Mouse (Mus musculus): ENCODE results near the gene Rnf167. TPM values are rescaled to one million over a fixed set of nuclear protein-coding genes. Genes with fewer than 3 reads are reported as not detected.

Rnf167 gene
- total and polyA plus RNA-seq, 3 experiments = 23.5 to 31.7 (median 25.5) TPM

DNA sequence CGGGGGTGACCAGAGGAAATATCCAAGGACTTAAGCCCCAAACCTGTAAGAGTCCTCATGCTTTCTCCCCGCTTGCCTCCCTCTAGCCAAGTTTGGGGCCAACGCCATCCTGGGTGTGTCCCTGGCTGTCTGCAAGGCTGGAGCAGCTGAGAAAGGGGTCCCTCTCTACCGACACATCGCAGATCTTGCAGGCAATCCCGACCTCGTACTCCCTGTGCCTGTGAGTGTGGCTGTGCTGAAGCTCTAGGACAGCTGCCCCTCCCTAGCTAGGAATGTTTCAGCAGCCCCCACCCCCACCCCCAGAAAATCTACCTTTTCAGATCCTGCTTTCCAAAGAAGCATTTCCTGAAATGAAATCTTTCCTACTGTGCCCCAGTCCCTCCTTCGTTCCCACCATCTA lies 11.9 kb downstream of the Rnf167 start:
- in situ Hi-C loops (cut with MboI; ENCODE audit: low pct_ligation_motif_present, low pct_unique_long_range_greater_than_20kb, low sequenced_read_pairs) (no loop called here), dilution Hi-C loops (cut with MboI; ENCODE audit: extremely low pct_ligation_motif_present, extremely low pct_unique_long_range_greater_than_20kb, low sequenced_read_pairs) (no loop called here)
- Histone ChIP-seq H3K4me2 (ENCODE audit: insufficient read depth, low read depth, poor library complexity, severe bottlenecking) (no peak overlapping the region), H3K27me3 (replicated peaks) (no peaks in the 10 kb centered on the region), H3K79me2 (replicated peaks; ENCODE audit: control insufficient read depth, extremely low read depth, insufficient read depth, poor library complexity, severe bottlenecking) (peaks cover 5% of the 10 kb centered on the region), H3K27ac (ENCODE audit: insufficient read depth, low read depth) (no peak overlapping the region), H3K36me3 (replicated peaks in 1 of 2; ENCODE audit: control insufficient read depth in 1 of 2, insufficient read depth in 1 of 2, low read length in 1 of 2) (peaks cover 23 to 54% of the 10 kb centered on the region in 2 experiments), H3K9me3 (replicated peaks; ENCODE audit: low read length) (no peaks in the 10 kb centered on the region), H3K4me1 (ENCODE audit: control insufficient read depth in 1 of 2, insufficient read depth in 2 of 2) (peaks cover 7 to 26% of the 10 kb centered on the region in 2 experiments), H3K9ac (ENCODE audit: insufficient read depth, low read depth) (no peak overlapping the region), H3K4me3 (replicated peaks in 1 of 3; ENCODE audit: low read depth in 2 of 3, low read length in 2 of 3, poor library complexity in 1 of 3) (no peak overlapping the region)
- TF ChIP-seq ZNF384 (IDR thresholded peaks at IDR 0.05; ENCODE audit: low read depth, low read length) = no peak
- DNase-seq (ENCODE audit: extremely low read depth) = no peak

DNA sequence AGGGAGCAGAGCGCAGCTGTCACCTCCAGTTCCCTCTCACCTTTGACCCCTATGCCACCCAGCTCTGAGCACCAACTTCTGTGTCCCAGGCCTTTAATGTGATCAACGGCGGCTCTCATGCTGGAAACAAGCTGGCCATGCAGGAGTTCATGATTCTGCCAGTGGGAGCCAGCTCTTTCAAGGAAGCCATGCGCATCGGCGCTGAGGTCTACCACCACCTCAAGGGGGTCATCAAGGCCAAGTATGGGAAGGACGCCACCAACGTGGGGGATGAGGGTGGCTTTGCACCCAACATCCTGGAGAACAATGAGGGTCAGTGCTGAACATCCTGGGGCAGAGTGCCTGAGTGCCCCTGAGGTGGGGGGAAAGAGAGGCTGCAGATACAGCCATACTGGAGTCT lies 13.5 kb downstream of the Rnf167 start:
- peaks cover 7 to 26% of the 10 kb centered on the region in 2 experiments for H3K4me1 ChIP-seq (ENCODE audit: control insufficient read depth in 1 of 2, insufficient read depth in 2 of 2)
- TF ChIP-seq MAFK (IDR thresholded peaks at IDR 0.05; ENCODE audit: insufficient replicate concordance, low read length) = no peak
- no peak for TF ChIP-seq SMC3 (IDR thresholded peaks at IDR 0.05; ENCODE audit: low read depth, low read length)
- no peak for TF ChIP-seq PAX5 (IDR thresholded peaks at IDR 0.05; ENCODE audit: low read length)
- TF ChIP-seq CTCF (conservative IDR thresholded peaks at IDR 0.05 in 1 of 2, IDR thresholded peaks at IDR 0.05 in 1 of 2; ENCODE audit: low read depth in 2 of 2, low read length in 2 of 2) = no peak
- no peak for TF ChIP-seq POLR2A (IDR thresholded peaks at IDR 0.05; ENCODE audit: low read depth, low read length)
- TF ChIP-seq MEF2A (IDR thresholded peaks at IDR 0.05; ENCODE audit: borderline replicate concordance, low read depth, low read length) = no peak
- no peak for TF ChIP-seq MAZ (IDR thresholded peaks at IDR 0.05; ENCODE audit: low read depth, low read length)
- TF ChIP-seq ELF1 (IDR thresholded peaks at IDR 0.05; ENCODE audit: low read depth, low read length) = no peak
- no peak for TF ChIP-seq EP300 (IDR thresholded peaks at IDR 0.05; ENCODE audit: low read length)
- TF ChIP-seq SIN3A (IDR thresholded peaks at IDR 0.05; ENCODE audit: low read length) = no peak
- TF ChIP-seq CHD2 (IDR thresholded peaks at IDR 0.05; ENCODE audit: low read length) = no peak
- TF ChIP-seq ZMIZ1 (IDR thresholded peaks at IDR 0.05; ENCODE audit: low read depth, low read length) = no peak
- no peak for TF ChIP-seq UBTF (IDR thresholded peaks at IDR 0.05; ENCODE audit: low read depth, low read length)
- TF ChIP-seq ZKSCAN1 (IDR thresholded peaks at IDR 0.05; ENCODE audit: borderline replicate concordance, low read depth, low read length) = no peak
- no peak for TF ChIP-seq JUN (IDR thresholded peaks at IDR 0.05; ENCODE audit: insufficient read depth, low read depth, low read length)
- no peak for TF ChIP-seq TCF12 (IDR thresholded peaks at IDR 0.05; ENCODE audit: low read depth, low read length)
- TF ChIP-seq RCOR1 (conservative IDR thresholded peaks at IDR 0.05; ENCODE audit: low read depth, low read length) = no peak
- no peak for TF ChIP-seq NELFE (IDR thresholded peaks at IDR 0.05; ENCODE audit: low read depth, low read length)
- no peak for DNase-seq (ENCODE audit: extremely low read depth)
- in situ Hi-C loops (cut with MboI; ENCODE audit: low pct_ligation_motif_present, low pct_unique_long_range_greater_than_20kb, low sequenced_read_pairs) (no loop called here), dilution Hi-C loops (cut with MboI; ENCODE audit: extremely low pct_ligation_motif_present, extremely low pct_unique_long_range_greater_than_20kb, low sequenced_read_pairs) (no loop called here)
- H3K4me3 ChIP-seq (replicated peaks in 1 of 3; ENCODE audit: low read depth in 2 of 3, low read length in 2 of 3, poor library complexity in 1 of 3) = no peak overlapping the region
- H3K36me3 ChIP-seq (replicated peaks in 1 of 2; ENCODE audit: control insufficient read depth in 1 of 2, insufficient read depth in 1 of 2, low read length in 1 of 2) = peaks cover 38 to 70% of the 10 kb centered on the region in 2 experiments
- H3K4me2 ChIP-seq (ENCODE audit: insufficient read depth, low read depth, poor library complexity, severe bottlenecking) = no peak overlapping the region
- no peaks in the 10 kb centered on the region for H3K27me3 ChIP-seq (replicated peaks)
- H3K9ac ChIP-seq (ENCODE audit: insufficient read depth, low read depth) = no peak overlapping the region
- no peak overlapping the region for H3K27ac ChIP-seq (ENCODE audit: insufficient read depth, low read depth)
- no peaks in the 10 kb centered on the region for H3K79me2 ChIP-seq (replicated peaks; ENCODE audit: control insufficient read depth, extremely low read depth, insufficient read depth, poor library complexity, severe bottlenecking)
- H3K9me3 ChIP-seq (replicated peaks; ENCODE audit: low read length) = no peaks in the 10 kb centered on the region

Data from CH12.LX (cell line).